Mouse (Mus musculus): ENCODE measurements around the gene Syncrip. TPM values are rescaled to one million over a fixed set of nuclear protein-coding genes. Genes with fewer than 3 reads are reported as not detected.
"Not testable (repeated sequence)": the region's sequence is repeated elsewhere in the genome, so short reads cannot be mapped to it uniquely, and the experiment has no call there.

Gene Syncrip
- total RNA-seq, 2 experiments from 2014 or later = 96.9 to 107 TPM

GRCm38 (mm10) chr9:88482829-88483396 lies 539 bp upstream of the Syncrip start:
- peak; percentile 93 for DNase-seq

- DNase-seq = peak; percentile 55
These were observed 598 bp downstream of the Syncrip start for GRCm38 (mm10) chr9:88481791-88482160.

DNA sequence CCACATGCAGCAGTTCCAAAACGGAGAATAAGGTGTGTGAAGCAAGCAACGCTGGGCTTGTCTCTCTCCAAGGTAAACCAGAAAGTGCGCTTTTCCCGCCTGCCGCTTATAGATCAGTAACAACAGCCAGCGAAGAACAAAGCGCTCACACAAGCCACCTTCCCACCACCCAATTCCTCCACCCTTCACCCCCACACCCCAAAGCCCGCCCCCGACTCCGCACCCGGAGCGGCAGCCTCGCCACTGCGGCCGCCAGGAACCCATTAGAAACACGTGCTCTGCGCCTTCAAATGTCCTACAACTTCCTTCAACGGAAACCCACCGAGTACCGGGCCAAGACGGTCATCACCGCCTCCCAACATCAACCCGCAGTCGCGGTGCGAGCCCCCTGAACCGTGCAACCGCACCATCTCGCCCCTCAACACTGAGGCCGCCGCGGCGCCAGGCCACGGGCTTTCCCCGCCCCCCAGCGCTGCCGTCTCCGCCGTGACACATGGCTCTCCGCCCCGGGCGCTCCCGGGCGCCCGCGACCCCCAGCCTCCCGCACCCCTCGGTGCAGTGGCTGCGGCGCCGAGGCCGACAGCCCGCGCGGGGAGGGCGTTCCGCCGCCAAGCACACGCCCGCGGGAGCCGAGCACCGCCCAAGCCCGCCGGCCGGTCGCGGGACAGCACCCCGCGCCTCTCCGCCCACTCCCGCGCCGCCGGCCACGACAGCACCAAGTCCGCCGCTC lies 1.1 kb downstream of the Syncrip start:
- peak; percentile 62 for DNase-seq

DNA sequence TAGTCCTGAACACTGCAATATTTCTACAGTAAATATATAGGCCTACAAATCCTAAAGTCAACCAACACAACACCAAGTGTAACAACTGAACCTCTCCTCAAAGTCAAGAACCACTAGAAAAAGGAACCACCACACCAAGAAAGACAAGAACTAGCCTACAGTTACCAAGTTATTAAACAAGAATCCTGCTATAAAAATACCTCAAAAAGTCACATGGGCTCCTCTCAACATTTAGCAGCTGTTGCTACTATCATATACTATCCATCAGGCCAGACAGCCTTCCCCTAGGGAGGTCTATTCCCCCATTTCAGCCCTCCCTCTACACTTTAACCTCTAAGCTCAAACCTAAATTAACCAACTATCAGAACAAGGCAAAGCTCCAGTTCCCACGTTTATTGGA lies 2.3 kb downstream of the Syncrip start:
- DNase-seq = no peak

- no peak for DNase-seq
These were observed 6.2 kb downstream of the Syncrip start for GRCm38 (mm10) chr9:88476138-88476537.

DNA sequence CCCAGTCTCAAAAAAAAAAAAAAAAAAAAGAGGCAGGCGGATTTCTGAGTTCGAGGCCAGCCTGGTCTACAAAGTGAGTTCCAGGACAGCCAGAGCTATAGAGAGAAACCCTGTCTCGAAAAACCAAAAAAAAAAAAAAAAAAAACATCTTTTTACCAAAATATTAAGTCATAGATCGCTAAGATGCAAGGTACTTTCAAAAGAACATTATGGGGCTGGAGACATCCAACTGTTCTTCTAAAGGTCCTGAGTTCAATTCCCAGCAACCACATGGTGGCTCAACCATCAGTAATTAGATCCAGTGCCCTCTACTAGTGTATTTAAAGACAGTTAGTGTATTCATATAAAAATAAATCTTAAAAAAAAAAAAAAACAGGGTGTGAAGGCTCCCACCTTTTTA lies 21.4 kb downstream of the Syncrip start:
- not testable (repeated sequence) for DNase-seq

DNA sequence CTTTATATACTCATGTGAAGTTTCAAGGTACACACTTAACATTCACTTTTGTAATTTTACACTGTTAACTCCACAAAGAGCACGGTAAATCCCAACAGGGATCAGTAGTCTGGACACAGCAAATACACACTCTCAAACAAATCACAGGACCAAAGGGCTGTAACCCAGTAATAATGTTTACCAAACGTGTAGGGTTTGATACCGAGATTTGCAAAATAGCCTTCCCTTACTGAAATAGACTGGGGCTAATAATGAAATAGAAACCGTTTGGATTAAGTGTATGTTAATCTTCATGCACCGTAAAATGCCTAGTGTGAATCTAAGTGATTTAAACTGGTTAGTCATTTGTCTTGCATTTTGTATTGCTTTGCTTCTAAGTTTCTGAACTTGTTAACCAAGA lies 42.4 kb downstream of the Syncrip start:
- DNase-seq = no peak

GRCm38 (mm10) chr9:88439238-88439600 lies 43.2 kb downstream of the Syncrip start:
- DNase-seq = no peak

DNA sequence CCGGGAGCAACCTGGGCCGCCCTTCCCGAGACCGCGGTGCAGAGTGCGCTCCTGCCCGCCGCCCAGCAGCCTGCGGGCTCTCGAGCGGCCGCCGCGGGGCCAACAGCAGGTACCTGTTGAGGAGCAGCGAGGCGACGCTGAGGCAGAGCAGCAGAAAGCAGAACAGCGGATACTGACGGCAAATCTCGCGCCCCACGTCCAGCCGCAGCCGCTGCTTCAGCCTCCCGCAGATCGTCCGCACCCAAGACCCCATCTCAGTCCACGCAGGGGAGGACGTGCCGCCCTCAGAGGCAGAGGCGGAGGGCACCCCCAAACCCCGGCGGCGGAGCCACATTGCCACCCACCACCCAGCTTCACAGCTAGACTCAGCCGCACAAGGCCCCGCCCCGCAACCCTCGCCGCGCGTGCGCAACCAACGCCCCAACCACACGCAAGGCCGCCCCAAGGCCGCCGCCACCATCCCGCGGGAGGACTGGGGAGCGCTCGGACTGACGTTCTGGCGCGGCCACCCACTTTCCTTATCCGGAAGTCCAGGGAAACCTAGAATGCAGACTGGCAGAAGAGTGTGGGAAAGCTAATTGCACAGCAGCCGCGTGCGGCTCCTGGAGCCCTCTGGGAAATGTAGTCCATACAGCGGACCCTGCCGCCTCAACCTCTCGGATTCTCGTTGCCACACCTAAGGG lies 43.7 kb downstream of the Syncrip start, which contains the start of gene Snx14:
TSS of gene Snx14 (minus strand) at position 404 of the 683 bp plus-strand sequence.
- DNase-seq = peak; percentile 98

DNA sequence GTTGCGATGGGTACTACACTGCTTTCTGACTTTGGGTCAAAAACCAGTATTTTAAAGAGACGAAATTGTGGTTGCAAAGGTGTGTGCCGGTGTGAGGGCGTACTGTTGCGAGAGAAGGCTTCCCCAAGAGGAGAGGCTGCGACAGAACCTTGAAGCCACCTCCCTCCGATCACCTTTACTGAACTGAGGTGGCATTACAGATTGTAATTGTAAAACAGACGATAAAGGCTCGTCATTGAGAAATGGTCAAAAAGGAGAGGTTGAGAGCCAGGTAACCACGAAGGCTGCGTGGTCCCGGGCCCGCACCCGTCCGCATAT lies 44.2 kb downstream of the Syncrip start:
- no peak for DNase-seq

DNA sequence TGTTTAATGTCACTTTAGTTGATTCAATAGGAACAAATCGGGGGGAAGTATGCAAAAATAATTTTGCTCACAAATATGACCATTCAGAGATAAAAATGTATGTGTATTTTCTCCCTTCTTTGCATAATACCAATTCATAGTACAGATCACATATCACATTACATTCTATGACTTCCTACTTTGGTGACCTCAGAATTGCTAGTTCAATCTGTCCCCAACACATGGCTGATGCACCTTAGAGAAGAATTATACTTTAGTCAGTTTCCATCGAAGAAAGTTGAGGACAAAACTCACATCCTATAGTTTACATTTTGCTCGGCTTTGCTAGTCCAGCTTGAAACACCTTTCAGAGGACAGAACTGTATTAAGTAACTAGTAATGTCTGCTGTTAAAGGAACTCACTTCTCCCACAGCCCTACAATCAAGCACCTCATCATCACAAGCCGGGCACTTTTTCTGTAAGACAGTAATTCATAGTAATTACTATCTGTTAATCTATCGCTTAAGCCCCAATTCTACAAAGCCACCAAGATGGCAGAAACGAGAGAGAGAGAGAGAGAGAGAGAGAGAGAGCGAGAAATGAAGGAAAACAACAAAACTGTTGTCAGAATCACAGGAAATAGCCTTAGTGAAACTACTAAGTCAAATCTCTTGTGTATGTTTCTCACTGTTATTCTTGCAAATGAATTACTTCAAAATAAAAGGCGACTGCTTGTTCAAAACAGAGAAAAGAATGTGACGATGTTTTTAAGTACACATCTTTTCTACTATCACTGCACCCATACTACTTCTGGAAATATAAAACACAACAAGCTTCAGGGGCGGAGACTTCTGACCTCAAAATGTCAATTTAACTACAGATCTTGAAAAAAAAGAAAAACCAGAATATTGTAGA lies 44.8 kb downstream of the Syncrip start:
- no peak for DNase-seq

GRCm38 (mm10) chr9:88424356-88424755 lies 58.0 kb downstream of the Syncrip start:
- DNase-seq = no peak

DNA sequence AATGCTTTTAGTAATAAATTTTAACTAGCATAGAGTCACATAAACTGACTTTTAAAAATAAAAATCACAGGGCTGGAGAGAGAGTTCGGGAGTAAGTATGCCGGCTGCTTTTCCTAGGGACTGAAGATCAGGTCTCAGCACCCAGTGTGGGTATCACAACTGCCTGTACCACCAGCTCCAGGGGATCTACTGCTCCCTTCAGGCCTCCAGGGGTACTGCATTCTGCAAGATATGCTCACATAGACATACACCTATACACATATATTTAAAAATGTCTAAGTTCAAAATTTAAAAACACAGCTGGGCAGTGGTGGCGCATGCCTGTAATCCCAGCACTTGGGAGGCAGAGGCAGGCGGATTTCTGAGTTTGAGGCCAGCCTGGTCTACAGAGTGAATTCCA lies 59.9 kb downstream of the Syncrip start:
- DNase-seq = no peak

DNA sequence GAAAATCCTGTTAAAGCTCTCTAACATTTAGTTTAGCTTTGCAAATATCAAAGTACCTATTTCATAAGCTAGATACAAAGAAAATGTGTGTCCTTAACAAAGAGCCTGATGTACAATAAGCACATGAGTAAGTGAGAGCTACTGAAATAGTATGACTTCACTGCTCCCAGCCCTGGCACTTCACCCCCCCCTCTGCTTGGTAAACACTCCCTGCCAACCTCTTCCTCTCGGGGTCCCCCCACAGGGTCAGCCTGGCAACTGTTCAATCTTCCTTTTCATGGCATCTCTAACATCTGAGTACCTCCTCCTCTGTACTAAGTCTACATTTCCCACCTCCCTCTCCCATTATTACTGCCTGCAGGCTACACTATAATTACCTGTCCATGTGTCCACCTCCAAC lies 65.6 kb downstream of the Syncrip start:
- DNase-seq = no peak

DNA sequence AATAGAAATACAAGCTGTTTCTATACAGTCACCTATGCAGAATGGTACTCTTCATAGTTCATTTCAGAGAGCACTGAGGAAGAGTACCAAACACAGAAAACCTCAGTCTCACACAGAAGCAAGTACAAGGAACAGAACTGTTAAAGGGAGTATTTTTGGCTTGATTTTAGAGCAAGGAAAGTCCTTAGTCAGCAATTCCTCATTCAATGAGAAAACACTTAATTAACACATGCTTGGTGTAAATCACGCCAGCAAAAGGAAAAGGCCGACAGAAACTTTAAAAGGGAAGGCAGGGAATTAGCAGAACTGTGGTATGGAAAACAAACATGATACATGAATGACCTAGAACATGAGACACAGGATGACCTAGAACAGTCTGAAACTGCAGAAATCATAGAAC lies 72.4 kb downstream of the Syncrip start:
- DNase-seq = no peak

DNA sequence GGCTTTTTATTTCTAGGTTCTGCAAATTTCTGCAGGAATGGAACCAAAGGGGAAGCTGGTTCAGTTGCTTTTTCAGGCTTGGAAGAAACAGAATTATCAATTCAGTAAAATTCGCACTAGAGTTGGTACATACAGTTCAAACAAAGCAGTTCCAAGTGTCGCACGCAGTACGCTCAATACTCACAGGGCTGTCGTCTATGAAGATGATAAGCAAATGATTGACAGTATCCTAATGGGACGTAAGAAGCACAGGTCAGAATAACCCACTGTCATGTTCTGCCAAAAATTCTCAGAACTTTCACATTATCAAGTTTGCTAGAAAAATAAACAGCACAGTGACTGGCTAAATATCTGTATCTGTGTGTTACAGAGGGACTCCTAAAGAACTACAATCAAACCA lies 77.9 kb downstream of the Syncrip start:
- DNase-seq = no peak

DNA sequence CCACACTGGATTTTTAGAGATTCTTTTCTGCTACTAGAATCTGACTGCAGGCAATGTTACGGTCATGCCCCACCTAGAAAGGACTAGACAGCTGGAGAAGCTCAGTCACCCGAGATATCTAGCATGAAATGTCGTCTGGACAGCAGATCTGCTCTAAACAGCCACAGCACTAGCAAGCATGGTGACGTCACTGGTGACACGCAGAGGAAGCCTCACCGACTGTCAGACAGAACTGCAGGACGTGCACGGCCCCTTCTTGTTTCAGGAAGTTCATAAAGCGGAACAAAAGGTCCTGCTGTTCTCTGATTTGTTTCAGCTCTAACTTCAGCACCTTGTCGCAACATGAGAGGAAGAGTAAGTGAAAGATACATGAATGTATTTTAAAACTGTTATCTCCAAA lies 78.3 kb downstream of the Syncrip start:
- peak; percentile 43 for DNase-seq

GRCm38 (mm10) chr9:88398461-88398860 lies 83.9 kb downstream of the Syncrip start:
- DNase-seq = no peak

Other genes with a start within 250 kb of the Syncrip start
- 10 to 100 TPM in 1 of 2 experiments, 1 to 10 TPM in 1; 9.3 to 10.1 TPM for gene Nt5e, start 155.4 kb downstream of the Syncrip start, total RNA-seq (2021)
- gene Snx14, start 43.6 kb downstream of the Syncrip start, total RNA-seq (2021) = 10 to 100 TPM; 27.2 to 29.0 TPM
- 1 to 10 TPM in 1 of 2 experiments, under 1 TPM in 1; 0.90 to 1.3 TPM for gene Gm20537, start 26.0 kb downstream of the Syncrip start, total RNA-seq (2021)
- 1 to 10 TPM; 4.8 to 5.8 TPM for gene Zfp949, start 65.4 kb upstream of the Syncrip start, total RNA-seq (2021)
- not detected for gene Trim43a, start 98.3 kb upstream of the Syncrip start, total RNA-seq (2021)
- 10 to 100 TPM; 21.8 to 24.0 TPM for gene Mthfsl, start 237.7 kb upstream of the Syncrip start, total RNA-seq (2021)
- not detected for gene Bcl2a1d, start 249.3 kb upstream of the Syncrip start, total RNA-seq (2021)

All from heart, postnatal 4 days (tissue).